Mouse (Mus musculus) heart, postnatal 0 days (tissue): ENCODE results near the gene Nsun5.
A peak's percentile ranks its signal among the peaks of the same experiment; 100 is the strongest.

Source experiments
- CTCF ChIP-seq: IDR thresholded peaks from 2 replicates; pipeline ENCODE4 v1.5.1; 2016; ENCODE audit warnings: antibody characterized with exemption, control low read depth, low read depth
- EP300 ChIP-seq: IDR thresholded peaks from 2 replicates; pipeline ENCODE4 v1.6.1; 2016; ENCODE audit warnings: antibody characterized with exemption, low read depth

GRCm38 (mm10) chr5:135373601-135374000 lies 3.8 kb downstream of the Nsun5 start:
- TF ChIP-seq CTCF = 0 out of 2 replicates have a peak, but pooled peaks have one; percentile 3
- TF ChIP-seq EP300 = no peak
